Mouse (Mus musculus): ENCODE data around the gene Spred3. TPM values are rescaled to one million over a fixed set of nuclear protein-coding genes. Genes with fewer than 3 reads are reported as not detected.

The Spred3 gene
- polyA plus RNA-seq, 1 experiment from 2014 or later = 9.7 TPM

DNA sequence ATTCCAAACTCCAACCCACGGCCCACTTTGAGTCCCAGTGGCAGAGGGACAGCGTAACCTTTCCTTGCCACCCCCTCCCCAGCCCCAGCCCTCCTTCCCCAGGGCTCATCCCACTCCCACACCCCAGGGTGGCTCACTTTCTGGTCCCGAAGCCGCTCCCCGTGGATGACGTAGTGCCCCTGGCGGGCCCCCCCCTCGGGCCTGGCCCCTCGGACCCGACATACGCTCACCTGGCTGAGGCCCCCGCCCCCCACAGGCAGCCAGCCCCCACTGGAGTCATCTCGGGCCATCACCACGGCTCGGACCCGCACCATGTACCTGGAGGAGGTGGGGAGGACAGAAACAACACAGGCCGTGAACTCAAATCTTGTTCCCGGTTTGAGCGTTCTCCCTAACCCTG lies 2.6 kb downstream of the Spred3 start:
- H3K27ac ChIP-seq (replicated peaks) = no peak overlapping the region
- H3K4me2 ChIP-seq = peak overlapping the region; percentile 76
- WGBS = 19% methylated on average over 13 of the region's 19 CpGs
- no peak for ATAC-seq (ENCODE audit: low read depth)
- H3K4me3 ChIP-seq = peak overlapping the region; percentile 66
- peaks cover 41% of the 10 kb centered on the region for H3K4me1 ChIP-seq (replicated peaks)
- H3K36me3 ChIP-seq = peaks cover 21% of the 10 kb centered on the region
- H3K27me3 ChIP-seq = peaks cover 24% of the 10 kb centered on the region
- peak overlapping the region; percentile 76 for H3K9ac ChIP-seq
- no peaks in the 10 kb centered on the region for H3K9me3 ChIP-seq

DNA sequence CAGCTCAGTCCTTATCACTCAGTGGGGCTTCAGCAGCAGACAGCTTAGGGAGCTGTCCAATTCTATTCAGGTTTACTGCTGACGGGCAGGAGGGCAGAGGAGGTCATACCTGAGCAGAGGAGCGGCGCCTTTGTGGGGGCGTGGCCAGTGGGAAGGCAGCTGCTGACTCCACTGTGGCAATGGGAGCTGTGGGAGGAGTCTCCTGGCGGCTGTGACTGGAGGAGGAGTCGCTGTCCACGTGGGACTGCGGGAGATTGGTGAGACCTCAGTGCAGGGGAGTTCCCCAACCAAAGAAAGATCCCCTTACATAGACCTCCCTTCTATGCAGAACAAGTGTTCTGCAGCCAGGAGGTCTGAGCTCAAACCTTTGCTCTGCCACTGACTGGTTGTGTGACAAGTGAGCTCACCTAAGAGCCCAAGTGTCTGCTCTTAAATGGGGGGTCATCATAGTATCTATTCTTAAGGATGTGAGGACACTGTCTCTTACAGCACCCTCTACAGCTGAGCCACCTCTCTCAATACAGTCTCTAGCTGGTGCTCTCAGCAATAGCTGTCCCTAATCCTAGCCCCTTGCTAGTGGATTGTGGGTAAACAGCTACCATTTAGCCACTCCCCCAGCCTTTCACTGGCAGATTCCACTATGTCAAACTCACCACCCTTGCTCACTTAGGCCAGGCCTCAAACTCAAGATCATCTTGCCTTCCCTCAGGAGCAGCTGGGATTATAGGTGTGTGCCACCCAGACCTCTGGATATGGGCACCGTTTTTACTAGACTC lies 7.3 kb downstream of the Spred3 start:
- no peak overlapping the region for H3K4me3 ChIP-seq
- peaks cover 23% of the 10 kb centered on the region for H3K27me3 ChIP-seq
- H3K4me1 ChIP-seq (replicated peaks) = peaks cover 5% of the 10 kb centered on the region
- ATAC-seq (ENCODE audit: low read depth) = no peak
- H3K4me2 ChIP-seq = no peak overlapping the region
- no peaks in the 10 kb centered on the region for H3K9me3 ChIP-seq
- H3K36me3 ChIP-seq = peaks cover 40% of the 10 kb centered on the region
- 16% methylated on average over 9 of the region's 9 CpGs for WGBS
- no peak overlapping the region for H3K9ac ChIP-seq
- no peak overlapping the region for H3K27ac ChIP-seq (replicated peaks)

DNA sequence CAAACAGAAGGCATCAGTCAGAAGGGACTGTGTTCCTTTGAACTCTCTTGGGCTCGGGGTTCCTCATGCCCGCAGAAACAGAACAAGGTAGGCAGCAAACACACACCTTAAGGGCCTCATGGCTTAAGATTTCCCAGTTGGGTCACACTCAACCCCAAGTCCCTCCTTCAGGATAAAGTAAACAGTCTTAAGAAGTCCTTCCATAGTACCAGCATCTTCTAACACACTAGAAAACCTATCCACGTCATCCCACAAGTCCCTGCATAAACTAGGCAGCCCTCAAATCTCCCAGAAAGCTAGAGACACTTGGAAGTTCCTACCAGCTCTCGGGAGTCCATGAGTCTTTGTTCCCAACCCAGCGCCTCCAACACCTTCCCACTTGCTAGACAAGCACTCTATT lies 7.9 kb downstream of the Spred3 start:
- Histone ChIP-seq H3K9ac (no peak overlapping the region), H3K9me3 (no peaks in the 10 kb centered on the region), H3K36me3 (peaks cover 40% of the 10 kb centered on the region), H3K27me3 (peaks cover 28% of the 10 kb centered on the region), H3K4me1 (replicated peaks) (no peaks in the 10 kb centered on the region), H3K27ac (replicated peaks) (no peak overlapping the region), H3K4me2 (no peak overlapping the region), H3K4me3 (no peak overlapping the region)
- WGBS = 85% methylated on average over 5 of the region's 5 CpGs
- ATAC-seq (ENCODE audit: low read depth) = no peak

DNA sequence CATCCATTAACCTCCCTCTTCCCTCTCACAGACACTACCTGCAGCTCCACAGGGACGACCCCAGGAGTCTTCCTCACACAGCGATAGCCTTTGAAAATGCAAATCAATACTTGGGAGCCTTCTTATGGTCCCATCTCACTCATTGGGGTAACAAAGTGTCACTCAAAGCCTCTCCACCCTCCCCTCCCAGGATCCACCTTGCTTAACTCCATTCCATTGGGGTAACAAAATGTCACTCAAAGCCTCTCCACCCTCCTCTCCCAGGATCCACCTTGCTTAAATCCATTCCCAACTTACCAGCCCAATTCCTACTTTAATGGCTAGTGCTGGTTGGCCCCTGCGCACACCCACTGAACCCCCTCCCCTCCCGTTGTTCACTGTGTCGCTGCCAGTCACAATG lies 11.9 kb downstream of the Spred3 start:
- H3K9ac ChIP-seq = no peak overlapping the region
- H3K36me3 ChIP-seq = peaks cover 36% of the 10 kb centered on the region
- no peak for ATAC-seq (ENCODE audit: low read depth)
- no peak overlapping the region for H3K4me3 ChIP-seq
- H3K9me3 ChIP-seq = no peaks in the 10 kb centered on the region
- peaks cover 6% of the 10 kb centered on the region for H3K4me1 ChIP-seq (replicated peaks)
- H3K4me2 ChIP-seq = no peak overlapping the region
- WGBS = under 1% methylated on average over 5 of the region's 5 CpGs
- H3K27me3 ChIP-seq = peaks cover 28% of the 10 kb centered on the region
- H3K27ac ChIP-seq (replicated peaks) = no peak overlapping the region

DNA sequence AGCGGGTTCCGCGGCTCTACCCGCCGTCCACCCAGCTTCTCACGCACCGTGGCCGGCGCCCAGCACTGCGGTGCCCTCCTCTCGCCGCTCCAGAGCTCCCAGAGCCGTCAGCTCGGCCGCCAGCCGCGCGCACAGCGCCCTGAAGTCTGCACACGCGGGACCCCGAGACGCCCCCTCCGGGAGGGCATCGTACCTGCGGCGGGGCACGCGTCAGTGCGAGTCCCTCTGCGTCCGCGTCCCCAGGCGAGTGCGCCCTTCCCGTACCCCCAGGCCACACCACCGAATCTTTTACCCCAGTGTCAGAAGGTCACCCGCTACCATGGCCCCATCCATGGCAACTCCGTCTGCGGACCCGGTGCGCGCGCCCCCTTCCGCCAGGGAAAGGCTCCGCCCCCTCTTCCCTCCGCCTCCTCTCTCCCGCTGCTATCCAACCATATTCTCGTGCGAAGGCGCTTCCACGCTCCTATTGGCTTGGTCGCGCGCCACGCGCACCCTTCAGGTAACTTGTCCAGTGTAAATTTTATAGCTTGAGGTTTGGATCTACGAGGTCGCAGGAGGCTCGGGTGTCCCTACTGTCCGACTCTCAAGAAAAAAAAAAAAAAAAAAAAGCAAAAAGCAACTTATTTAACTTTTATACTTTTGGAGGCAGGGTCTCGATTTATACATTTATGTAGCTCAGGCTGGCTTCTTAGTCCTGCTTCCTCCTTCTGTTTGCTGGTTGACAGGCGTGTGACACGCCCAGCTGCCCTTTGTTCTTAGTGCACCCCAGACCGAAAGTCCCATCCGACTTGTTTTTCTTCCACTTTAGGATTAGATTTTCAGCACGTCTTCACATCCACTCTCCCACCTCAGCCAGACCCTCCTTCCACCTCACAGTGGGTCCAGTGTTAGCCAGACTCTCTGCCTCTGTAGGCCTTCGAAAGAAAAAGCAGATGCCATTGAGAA lies 14.1 kb downstream of the Spred3 start, which contains the start of gene Fam98c:
Gene Fam98c (minus strand): TSS at position 397 of the 945 bp plus-strand sequence.
- peak within 1 kb of the TSS; percentile 80 for H3K4me3 ChIP-seq
- peaks cover 28% of the 10 kb centered on the region for H3K27me3 ChIP-seq
- peak within 1 kb of the TSS; percentile 95 for H3K27ac ChIP-seq (replicated peaks)
- peak within 1 kb of the TSS; percentile 93 for H3K4me2 ChIP-seq
- peaks cover 6% of the 10 kb centered on the region for H3K4me1 ChIP-seq (replicated peaks)
- H3K9ac ChIP-seq = peak within 1 kb of the TSS; percentile 85
- peaks cover 17% of the 10 kb centered on the region for H3K36me3 ChIP-seq
- ATAC-seq (ENCODE audit: low read depth) = peak; percentile 91
- 4% methylated on average over 65 of the region's 68 CpGs for WGBS
- H3K9me3 ChIP-seq = no peaks in the 10 kb centered on the region

DNA sequence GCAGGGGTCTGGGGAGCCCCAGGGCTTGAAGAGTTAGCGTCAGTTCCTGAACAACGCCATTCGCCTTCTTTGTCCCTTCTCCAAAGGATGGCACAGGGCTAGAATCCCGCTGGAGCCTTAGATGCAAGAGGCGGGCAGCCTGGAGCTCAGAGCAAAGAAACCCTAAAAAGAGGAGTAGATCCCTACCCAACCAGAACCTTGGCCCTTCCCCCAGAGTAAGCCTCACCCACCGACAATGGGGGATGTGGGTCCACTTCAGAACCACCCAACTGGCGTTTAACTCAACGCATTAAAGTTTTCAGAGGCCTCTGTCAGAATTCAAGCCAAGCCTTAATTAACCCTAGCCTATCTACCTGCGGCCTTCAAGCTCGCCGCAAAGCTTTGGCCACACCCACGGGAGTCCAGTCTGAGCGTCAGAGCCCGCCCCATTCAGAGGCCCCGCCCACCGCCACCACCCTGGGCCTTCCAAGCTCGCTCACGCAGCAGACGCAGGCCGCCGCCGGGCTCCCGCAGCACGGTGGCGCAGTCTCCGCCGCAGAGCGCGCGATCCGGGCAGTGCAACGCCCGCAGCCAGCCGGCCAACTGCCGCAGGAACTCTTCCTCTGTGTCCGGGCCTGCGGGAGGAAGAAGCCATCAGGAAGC lies 14.9 kb downstream of the Spred3 start:
- WGBS = 7% methylated on average over 36 of the region's 37 CpGs
- Histone ChIP-seq H3K9ac (peak overlapping the region; percentile 85), H3K27me3 (peaks cover 28% of the 10 kb centered on the region), H3K4me3 (peak overlapping the region; percentile 80), H3K4me1 (replicated peaks) (peaks cover 6% of the 10 kb centered on the region), H3K9me3 (no peaks in the 10 kb centered on the region), H3K4me2 (peak overlapping the region; percentile 93), H3K27ac (replicated peaks) (peak overlapping the region; percentile 95), H3K36me3 (peaks cover 11% of the 10 kb centered on the region)
- peak; percentile 93 for ATAC-seq (ENCODE audit: low read depth)

DNA sequence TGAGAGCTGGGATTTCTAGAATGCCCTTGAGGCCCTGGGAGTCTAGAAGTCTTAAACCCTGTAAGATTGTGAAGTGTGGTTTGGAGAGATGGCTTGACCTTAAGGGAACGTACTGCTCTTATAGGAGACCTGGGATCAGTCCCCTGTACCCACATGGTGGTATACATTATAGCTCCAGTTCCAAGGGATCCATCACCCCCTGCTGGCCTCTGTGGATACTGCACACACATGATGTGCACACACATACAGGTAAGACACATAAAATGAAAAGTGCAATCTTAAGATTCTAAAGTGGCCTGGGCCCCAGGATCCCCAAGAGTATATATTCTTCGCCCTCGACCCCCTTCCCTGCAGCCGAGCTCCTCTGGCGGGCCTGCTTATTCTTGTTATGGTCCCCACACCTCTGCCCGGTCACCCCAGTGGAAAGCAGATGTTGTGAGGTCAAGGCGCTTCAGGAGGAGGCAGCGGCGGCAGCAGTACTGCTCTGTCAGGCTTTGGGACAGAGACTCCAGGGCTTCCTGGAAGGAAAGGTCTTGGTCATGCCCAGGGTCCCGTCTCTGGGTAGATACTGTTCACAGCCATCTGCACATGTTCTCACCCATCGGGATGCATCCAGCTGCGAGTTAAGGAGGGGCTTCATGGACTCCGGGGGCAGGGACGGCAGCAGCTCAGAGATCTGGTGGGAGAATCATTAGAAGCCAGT lies 16.0 kb downstream of the Spred3 start:
- Histone ChIP-seq H3K4me2 (no peak overlapping the region), H3K36me3 (peaks cover 11% of the 10 kb centered on the region), H3K9me3 (no peaks in the 10 kb centered on the region), H3K4me3 (no peak overlapping the region), H3K4me1 (replicated peaks) (peaks cover 6% of the 10 kb centered on the region), H3K27me3 (peaks cover 17% of the 10 kb centered on the region), H3K27ac (replicated peaks) (no peak overlapping the region), H3K9ac (no peak overlapping the region)
- no peak for ATAC-seq (ENCODE audit: low read depth)
- 96% methylated on average over 14 of the region's 14 CpGs for WGBS

DNA sequence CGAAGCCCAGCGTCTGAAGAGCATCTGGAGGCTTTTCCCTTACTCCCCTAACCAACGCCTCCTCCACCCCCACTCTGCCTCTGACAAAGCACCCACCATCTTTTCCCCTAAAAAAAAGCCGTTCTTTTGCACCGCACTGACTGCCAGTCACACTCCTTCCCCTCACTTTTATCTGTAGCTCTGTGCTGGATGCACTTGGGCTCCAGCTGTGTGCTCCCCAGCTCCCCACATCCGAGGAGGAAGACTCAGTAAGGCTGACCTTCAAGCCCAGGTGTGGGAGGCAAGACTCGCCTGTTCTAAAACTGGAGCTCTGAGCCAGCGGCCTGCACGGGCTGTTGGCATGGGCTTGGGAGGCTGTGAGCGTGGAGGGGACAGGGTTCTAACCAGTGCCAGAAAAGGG lies 18.7 kb downstream of the Spred3 start:
- no peak overlapping the region for H3K4me3 ChIP-seq
- no peak overlapping the region for H3K9ac ChIP-seq
- no peak overlapping the region for H3K4me2 ChIP-seq
- no peak overlapping the region for H3K27ac ChIP-seq (replicated peaks)
- peaks cover 11% of the 10 kb centered on the region for H3K36me3 ChIP-seq
- H3K4me1 ChIP-seq (replicated peaks) = peaks cover 6% of the 10 kb centered on the region
- ATAC-seq (ENCODE audit: low read depth) = no peak
- H3K27me3 ChIP-seq = no peaks in the 10 kb centered on the region
- H3K9me3 ChIP-seq = no peaks in the 10 kb centered on the region
- 70% methylated on average over 10 of the region's 10 CpGs for WGBS

DNA sequence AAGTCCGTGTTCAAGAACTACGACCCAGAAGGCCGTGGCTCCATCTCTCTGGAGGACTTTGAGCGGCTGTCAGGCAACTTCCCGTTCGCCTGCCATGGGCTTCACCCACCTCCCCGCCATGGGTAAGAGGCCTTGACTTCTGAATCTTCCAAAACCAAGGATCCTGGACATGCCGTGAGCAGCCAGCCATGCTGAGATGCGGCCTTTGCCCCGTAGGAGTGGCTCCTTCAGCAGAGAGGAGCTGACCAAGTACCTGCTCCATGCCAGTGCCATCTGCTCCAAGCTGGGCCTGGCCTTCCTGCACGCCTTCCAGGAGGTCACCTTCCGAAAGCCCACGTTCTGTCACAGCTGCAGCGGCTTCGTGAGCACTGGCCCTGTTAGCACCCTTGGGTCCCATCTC lies 21.4 kb downstream of the Spred3 start:
- no peak overlapping the region for H3K9ac ChIP-seq
- H3K27ac ChIP-seq (replicated peaks) = no peak overlapping the region
- no peak overlapping the region for H3K4me3 ChIP-seq
- no peaks in the 10 kb centered on the region for H3K9me3 ChIP-seq
- H3K4me2 ChIP-seq = no peak overlapping the region
- no peak for ATAC-seq (ENCODE audit: low read depth)
- H3K4me1 ChIP-seq (replicated peaks) = no peaks in the 10 kb centered on the region
- 90% methylated on average over 15 of the region's 15 CpGs for WGBS
- no peaks in the 10 kb centered on the region for H3K27me3 ChIP-seq
- H3K36me3 ChIP-seq = 0 out of 2 replicates have a peak, but pooled peaks cover 5% of the 10 kb centered on the region

DNA sequence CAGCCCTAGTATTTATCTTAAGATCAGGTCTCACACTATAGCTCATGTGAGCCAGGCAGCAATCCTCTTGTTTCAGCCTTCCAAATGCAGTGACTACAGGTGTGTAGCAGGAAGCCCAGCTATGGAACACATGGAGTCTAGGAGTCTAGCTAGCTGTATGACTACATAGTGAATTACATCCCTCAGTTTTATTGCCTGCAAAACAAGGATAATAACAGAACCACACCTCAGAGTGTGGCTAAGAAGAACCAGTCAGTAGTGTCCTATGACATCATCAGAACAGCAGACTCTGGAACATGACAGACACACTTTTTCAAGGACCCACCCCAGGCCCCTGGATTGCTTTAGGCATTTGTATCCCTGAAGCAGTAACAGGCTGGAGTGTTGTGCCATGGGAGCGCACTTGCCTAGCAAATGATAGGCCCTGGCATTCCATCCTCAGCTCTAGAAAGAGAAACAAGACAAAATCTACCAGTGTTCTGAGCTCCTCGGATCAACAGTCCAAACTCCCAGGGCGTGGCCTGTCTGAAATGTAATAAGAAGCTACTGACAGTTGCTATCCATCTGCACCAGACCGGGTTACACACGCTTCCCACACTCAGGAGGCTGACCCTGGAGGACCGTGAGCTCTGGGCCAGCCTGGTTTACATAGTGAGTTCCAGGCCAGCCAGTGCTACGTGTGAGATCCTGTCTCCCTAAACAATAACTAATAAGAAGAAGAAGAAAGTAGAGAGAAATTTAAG lies 23.4 kb downstream of the Spred3 start:
- Histone ChIP-seq H3K4me1 (replicated peaks) (no peaks in the 10 kb centered on the region), H3K36me3 (no peaks in the 10 kb centered on the region), H3K9ac (no peak overlapping the region), H3K27ac (replicated peaks) (no peak overlapping the region), H3K4me3 (no peak overlapping the region), H3K4me2 (no peak overlapping the region), H3K27me3 (no peaks in the 10 kb centered on the region), H3K9me3 (no peaks in the 10 kb centered on the region)
- no peak for ATAC-seq (ENCODE audit: low read depth)
- 83% methylated on average over 7 of the region's 7 CpGs for whole genome bisulfite sequencing

DNA sequence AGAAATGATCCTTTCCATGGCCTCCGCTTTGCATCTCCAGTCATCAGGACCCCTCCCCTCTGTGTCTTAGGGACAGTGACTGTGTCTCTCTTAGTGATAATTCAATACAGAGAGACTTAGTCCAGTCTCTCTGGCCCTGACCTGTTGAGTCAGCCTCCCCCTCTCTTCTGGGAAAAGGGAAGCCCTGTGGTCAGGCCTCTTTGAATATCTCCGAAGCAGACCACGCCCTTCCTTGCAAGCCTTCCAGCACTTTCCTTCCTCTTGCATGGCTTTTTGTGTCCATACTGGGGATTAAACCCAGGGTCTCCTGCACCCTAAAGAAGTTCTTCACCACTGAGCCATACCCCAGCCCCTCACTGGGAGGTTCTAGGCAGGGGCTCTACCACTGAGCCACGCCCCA lies 26.2 kb downstream of the Spred3 start:
- Histone ChIP-seq H3K27me3 (no peaks in the 10 kb centered on the region), H3K4me2 (no peak overlapping the region)

More for the DNA sequence above, 26.2 kb downstream of the Spred3 start:
- no peak for ATAC-seq (ENCODE audit: low read depth)
- WGBS = 88% methylated on average over 4 of the region's 4 CpGs
- Histone ChIP-seq H3K9ac (no peak overlapping the region), H3K9me3 (no peaks in the 10 kb centered on the region), H3K36me3 (no peaks in the 10 kb centered on the region), H3K4me1 (replicated peaks) (no peaks in the 10 kb centered on the region), H3K27ac (replicated peaks) (no peak overlapping the region), H3K4me3 (no peak overlapping the region)
